Mouse (Mus musculus) liver, postnatal 0 days (tissue): ENCODE data around the gene 9330182O14Rik. TPM values are rescaled to one million over a fixed set of nuclear protein-coding genes. Genes with fewer than 3 reads are reported as not detected.

Experiments
- ATAC-seq: fragments of 200-750 bp; cut with Nextera tagmentation; 2 replicates; pipeline ENCODE4 v1.8.0; 2017; ENCODE audit warnings: mild to moderate bottlenecking, moderate library complexity
- DNase-seq: peaks from one replicate; pipeline ENCODE4 v3.0.0-alpha.2; 2016
- H3K27ac ChIP-seq: fragments of 300-500 bp; sonication (generic); 2 replicates; pipeline ENCODE4 v1.5.1; 2014; ENCODE audit warnings: antibody characterized with exemption, moderate library complexity, mild to moderate bottlenecking, low read depth
- H3K27me3 ChIP-seq: fragments of 300-500 bp; sonication (generic); 2 replicates; pipeline ENCODE4 v1.6.1; 2014; ENCODE audit warnings: low read length, control low read depth, mixed read lengths; ENCODE audit not compliant: insufficient read depth
- H3K36me3 ChIP-seq: fragments of 300-500 bp; sonication (generic); replicated peaks from 2 replicates; pipeline ENCODE4 v1.6.1; 2014; ENCODE audit warnings: mild to moderate bottlenecking, control low read depth, low read length, moderate library complexity, mixed read lengths; ENCODE audit not compliant: insufficient read depth
- H3K4me1 ChIP-seq: fragments of 300-500 bp; sonication (generic); 2 replicates; pipeline ENCODE4 v1.6.1; 2014; ENCODE audit warnings: antibody characterized with exemption, mild to moderate bottlenecking, control low read depth; ENCODE audit not compliant: insufficient read depth
- H3K4me2 ChIP-seq: fragments of 300-500 bp; sonication (generic); 2 replicates; pipeline ENCODE4 v1.6.1; 2014; ENCODE audit warnings: low read depth, mild to moderate bottlenecking, low read length, moderate library complexity, mixed read lengths
- H3K4me3 ChIP-seq: fragments of 300-500 bp; sonication (generic); 2 replicates; pipeline ENCODE4 v1.5.1; 2014; ENCODE audit warnings: low read depth, low read length
- H3K9ac ChIP-seq: fragments of 300-500 bp; sonication (generic); replicated peaks from 2 replicates; pipeline ENCODE4 v1.6.1; 2014; ENCODE audit warnings: mild to moderate bottlenecking, moderate library complexity
- H3K9me3 ChIP-seq: fragments of 300-500 bp; sonication (generic); 2 replicates; pipeline ENCODE4 v1.6.1; 2016; ENCODE audit warnings: mild to moderate bottlenecking, control low read depth, low read length, mixed read lengths
- CTCF ChIP-seq: sonication (generic); IDR thresholded peaks from 2 replicates; pipeline ENCODE4 v1.5.1; 2016; ENCODE audit warnings: antibody characterized with exemption, low read depth
- EP300 ChIP-seq: IDR thresholded peaks from 2 replicates; pipeline ENCODE4 v1.6.1; 2016; ENCODE audit warnings: antibody characterized with exemption, low read depth, mild to moderate bottlenecking
- WGBS: fragments of 180-500 bp; shearing (Covaris S2); extraction: QIAGEN DNeasy Blood & Tissue Kit; methylation state at CpG from one replicate; pipeline ENCODE4 v1.1.7; 2014; ENCODE audit not compliant: insufficient replicate concordance; 5-methylcytosine and 5-hydroxymethylcytosine counted together
- polyA plus RNA-seq: library from polyadenylated mRNA; unstranded; fragments of >200 nt; fragmentation: Nextera tagmentation; extraction: Ambion mirVana; gene quantifications from 2 replicates; pipeline ENCODE4 v1.2.1, GENCODE M21; 2015

Gene 9330182O14Rik
- polyA plus RNA-seq, 1 experiment from 2014 or later, result not detected

GRCm38 (mm10) chr15:40166560-40167275 is 32.6 kb downstream of the 9330182O14Rik start:
- TF ChIP-seq CTCF (peak; percentile 78), EP300 (no peak)
- 25% methylated on average over 9 of the region's 9 CpGs for WGBS
- H3K4me3 ChIP-seq, result no peak overlapping the region
- DNase-seq (no peak), ATAC-seq (no peak)
- H3K27ac ChIP-seq, result no peak overlapping the region
- H3K27me3 ChIP-seq, result no peaks in the 10 kb centered on the region
- H3K36me3 ChIP-seq, result no peaks in the 10 kb centered on the region
- H3K4me1 ChIP-seq, result no peaks in the 10 kb centered on the region
- no peaks in the 10 kb centered on the region for H3K9me3 ChIP-seq
- H3K4me2 ChIP-seq, result peak overlapping the region; percentile 34
- H3K9ac ChIP-seq, result no peak overlapping the region

- H3K4me2 ChIP-seq, result peak overlapping the region; percentile 34
- ATAC-seq (no peak), DNase-seq (no peak)
- 55% methylated on average over 26 of the region's 26 CpGs for WGBS
- no peaks in the 10 kb centered on the region for H3K4me1 ChIP-seq
- H3K9me3 ChIP-seq, result no peaks in the 10 kb centered on the region
- H3K4me3 ChIP-seq, result no peak overlapping the region
- peak; percentile 4; the same call in 1 of the 2 replicates for TF ChIP-seq CTCF
- TF ChIP-seq EP300, result no peak
- H3K36me3 ChIP-seq, result no peaks in the 10 kb centered on the region
- H3K27me3 ChIP-seq, result no peaks in the 10 kb centered on the region
- no peak overlapping the region for H3K9ac ChIP-seq
- H3K27ac ChIP-seq, result no peak overlapping the region; the same call in 1 of the 2 replicates
Observed at GRCm38 (mm10) chr15:40167276-40168139, 33.3 kb downstream of the 9330182O14Rik start.

GRCm38 (mm10) chr15:40168140-40168688 is 34.0 kb downstream of the 9330182O14Rik start:
- no peaks in the 10 kb centered on the region for H3K9me3 ChIP-seq
- H3K4me1 ChIP-seq, result no peaks in the 10 kb centered on the region
- TF ChIP-seq EP300 (no peak), CTCF (no peak)
- H3K9ac ChIP-seq, result no peak overlapping the region
- H3K36me3 ChIP-seq, result no peaks in the 10 kb centered on the region
- no peak overlapping the region for H3K4me3 ChIP-seq
- no peak overlapping the region for H3K27ac ChIP-seq
- DNase-seq (no peak), ATAC-seq (no peak)
- no peaks in the 10 kb centered on the region for H3K27me3 ChIP-seq
- H3K4me2 ChIP-seq, result peak overlapping the region; percentile 34
- 55% methylated on average over 10 of the region's 10 CpGs for WGBS

GRCm38 (mm10) chr15:40169061-40169460 is 34.9 kb downstream of the 9330182O14Rik start:
- WGBS, result 81% methylated on average over 5 of the region's 5 CpGs
- H3K27me3 ChIP-seq, result no peaks in the 10 kb centered on the region

GRCm38 (mm10) chr15:40169705-40170104 is 35.5 kb downstream of the 9330182O14Rik start:
- WGBS, result 59% methylated on average over 13 of the region's 13 CpGs
- Histone ChIP-seq H3K4me3 (no peak overlapping the region), H3K4me2 (no peak overlapping the region), H3K36me3 (no peaks in the 10 kb centered on the region), H3K9ac (no peak overlapping the region), H3K9me3 (no peaks in the 10 kb centered on the region), H3K27me3 (no peaks in the 10 kb centered on the region), H3K27ac (no peak overlapping the region), H3K4me1 (no peaks in the 10 kb centered on the region)
- DNase-seq (peak; percentile 15), ATAC-seq (0 out of 2 replicates have a peak, but pooled peaks have one; percentile 38)
- TF ChIP-seq EP300 (no peak), CTCF (no peak)

More at GRCm38 (mm10) chr15:40169061-40169460, 34.9 kb downstream of the 9330182O14Rik start:
- H3K36me3 ChIP-seq, result no peaks in the 10 kb centered on the region
- H3K4me2 ChIP-seq, result no peak overlapping the region
- ATAC-seq (no peak), DNase-seq (no peak)
- no peaks in the 10 kb centered on the region for H3K4me1 ChIP-seq
- no peaks in the 10 kb centered on the region for H3K9me3 ChIP-seq
- no peak overlapping the region for H3K27ac ChIP-seq
- no peak for TF ChIP-seq EP300
- TF ChIP-seq CTCF, result no peak
- H3K4me3 ChIP-seq, result no peak overlapping the region
- no peak overlapping the region for H3K9ac ChIP-seq

- no peak overlapping the region for H3K4me2 ChIP-seq
- no peak for ATAC-seq
- H3K27ac ChIP-seq, result no peak overlapping the region
- H3K36me3 ChIP-seq, result no peaks in the 10 kb centered on the region
- H3K4me1 ChIP-seq, result no peaks in the 10 kb centered on the region
- TF ChIP-seq EP300, result no peak
- TF ChIP-seq CTCF, result no peak
- no peak for DNase-seq
- no peaks in the 10 kb centered on the region for H3K9me3 ChIP-seq
- no peaks in the 10 kb centered on the region for H3K27me3 ChIP-seq
- no peak overlapping the region for H3K9ac ChIP-seq
- WGBS, result 38% methylated on average over 2 of the region's 2 CpGs
- H3K4me3 ChIP-seq, result no peak overlapping the region
Observed at GRCm38 (mm10) chr15:40179423-40179822, 45.3 kb downstream of the 9330182O14Rik start.
